Mouse (Mus musculus) MEL (cell line): Measurements from ENCODE around the gene Dram1. TPM values are rescaled to one million over a fixed set of nuclear protein-coding genes. Genes with fewer than 3 reads are reported as not detected.
A peak's percentile ranks its signal among the peaks of the same experiment; 100 is the strongest.

Source experiments
- DNase-seq: peaks from one replicate; pipeline ENCODE4 v3.0.0; 2011; ENCODE audit warnings: low read depth, low spot score
- H3K27ac ChIP-seq: 2 replicates; pipeline ENCODE4 v1.5.1; 2012; ENCODE audit warnings: low read depth, mild to moderate bottlenecking, control low read depth, low read length, moderate library complexity; ENCODE audit not compliant: control insufficient read depth
- H3K27me3 ChIP-seq, 2 experiments: fragments of 150-350 bp in 1 of 2; sonication (generic) in 1 of 2; 2 replicates each; pipeline ENCODE4 v1.6.1; 2012; ENCODE audit warnings: low read length in 2 of 2, mild to moderate bottlenecking in 2 of 2, improper control_type of control experiment in 1 of 2, moderate library complexity in 1 of 2; ENCODE audit not compliant: insufficient read depth in 2 of 2, control insufficient read depth in 1 of 2
- H3K36me3 ChIP-seq, 2 experiments: 2 replicates each; pipeline ENCODE4 v1.6.1; 2012 to 2014; ENCODE audit warnings: low read length in 2 of 2, improper control_type of control experiment in 1 of 2, inconsistent platforms in 1 of 2, mild to moderate bottlenecking in 1 of 2; ENCODE audit not compliant: insufficient read depth in 2 of 2, control insufficient read depth in 1 of 2
- H3K4me1 ChIP-seq, 2 experiments: fragments of 150-350 bp in 1 of 2; sonication (generic) in 1 of 2; 2 replicates each; pipeline ENCODE4 v1.6.1; 2012; ENCODE audit warnings: low read length in 2 of 2, improper control_type of control experiment in 1 of 2, mild to moderate bottlenecking in 1 of 2; ENCODE audit not compliant: insufficient read depth in 2 of 2, control insufficient read depth in 1 of 2
- H3K4me3 ChIP-seq, 2 experiments: fragments of 150-350 bp in 1 of 2; sonication (generic) in 1 of 2; 2 replicates each; pipeline ENCODE4 v1.5.1; 2012; ENCODE audit warnings: low read depth in 2 of 2, low read length in 2 of 2, mild to moderate bottlenecking in 2 of 2, moderate library complexity in 2 of 2, control low read depth in 1 of 2, improper control_type of control experiment in 1 of 2; ENCODE audit not compliant: control insufficient read depth in 1 of 2, insufficient read depth in 1 of 2
- H3K79me2 ChIP-seq: 2 replicates; pipeline ENCODE4 v1.6.1; 2012; ENCODE audit warnings: mild to moderate bottlenecking, low read length, moderate library complexity; ENCODE audit not compliant: control insufficient read depth, poor library complexity, insufficient read depth
- H3K9ac ChIP-seq: 2 replicates; pipeline ENCODE4 v1.6.1; 2012; ENCODE audit warnings: low read depth, mild to moderate bottlenecking, control low read depth, low read length, moderate library complexity; ENCODE audit not compliant: control insufficient read depth, poor library complexity, severe bottlenecking
- H3K9me3 ChIP-seq: fragments of 150-350 bp; sonication (generic); replicated peaks from 2 replicates; pipeline ENCODE4 v1.6.1; 2012; ENCODE audit warnings: mild to moderate bottlenecking, low read length, improper control_type of control experiment, moderate library complexity; ENCODE audit not compliant: insufficient read depth
- BHLHE40 ChIP-seq: IDR thresholded peaks from 2 replicates; pipeline ENCODE4 v1.6.1; 2012; ENCODE audit warnings: low read depth, mild to moderate bottlenecking, inconsistent platforms, low read length, improper control_type of control experiment, borderline replicate concordance
- CHD2 ChIP-seq: IDR thresholded peaks from 2 replicates; pipeline ENCODE4 v1.6.1; 2011; ENCODE audit warnings: low read length, improper control_type of control experiment
- CTCF ChIP-seq, 3 experiments: IDR thresholded peaks in 2 of 3; conservative IDR thresholded peaks in 1 of 3; 2 replicates each; pipeline ENCODE4 v1.5.1; 2011 to 2012; ENCODE audit warnings: low read length in 3 of 3, low read depth in 2 of 3, mild to moderate bottlenecking in 2 of 3, improper control_type of control experiment in 1 of 3, inconsistent platforms in 1 of 3, mixed read lengths in 1 of 3, moderate library complexity in 1 of 3; ENCODE audit not compliant: control insufficient read depth in 1 of 3, insufficient read depth in 1 of 3, poor library complexity in 1 of 3, severe bottlenecking in 1 of 3
- E2F4 ChIP-seq: IDR thresholded peaks from 2 replicates; pipeline ENCODE4 v1.6.1; 2011; ENCODE audit warnings: low read depth, low read length, improper control_type of control experiment, borderline replicate concordance
- EP300 ChIP-seq, 2 experiments: IDR thresholded peaks; 2 replicates each; pipeline ENCODE4 v1.6.1; 2011; ENCODE audit warnings: improper control_type of control experiment in 2 of 2, low read length in 2 of 2, low read depth in 1 of 2, mild to moderate bottlenecking in 1 of 2
- ETS1 ChIP-seq: IDR thresholded peaks from 2 replicates; pipeline ENCODE4 v1.6.1; 2012; ENCODE audit warnings: low read depth, mild to moderate bottlenecking, inconsistent platforms, low read length, improper control_type of control experiment, moderate library complexity
- GATA1 ChIP-seq: IDR thresholded peaks from 2 replicates; pipeline ENCODE4 v1.6.1; 2011; ENCODE audit warnings: low read depth, low read length, improper control_type of control experiment
- HCFC1 ChIP-seq: IDR thresholded peaks from 2 replicates; pipeline ENCODE4 v1.6.1; 2012; ENCODE audit warnings: low read depth, mild to moderate bottlenecking, inconsistent platforms, low read length, improper control_type of control experiment, moderate library complexity
- JUND ChIP-seq: IDR thresholded peaks from 2 replicates; pipeline ENCODE4 v1.6.1; 2011; ENCODE audit warnings: low read depth, mild to moderate bottlenecking, improper control_type of control experiment, low read length
- KAT2A ChIP-seq: conservative IDR thresholded peaks from 2 replicates; pipeline ENCODE4 v1.6.1; 2012; ENCODE audit warnings: low read depth, low read length, improper control_type of control experiment, inconsistent platforms
- MAZ ChIP-seq: IDR thresholded peaks from 2 replicates; pipeline ENCODE4 v1.6.1; 2012; ENCODE audit warnings: low read depth, mild to moderate bottlenecking, inconsistent platforms, low read length, improper control_type of control experiment
- MEF2A ChIP-seq: IDR thresholded peaks from 2 replicates; pipeline ENCODE4 v1.6.1; 2014; ENCODE audit warnings: low read depth, mild to moderate bottlenecking, inconsistent platforms, low read length, improper control_type of control experiment; ENCODE audit not compliant: poor library complexity, insufficient replicate concordance, severe bottlenecking; ENCODE audit errors: extremely low read depth
- NELFE ChIP-seq: IDR thresholded peaks from 2 replicates; pipeline ENCODE4 v1.6.1; 2011; ENCODE audit warnings: low read depth, low read length, improper control_type of control experiment
- NRF1 ChIP-seq: IDR thresholded peaks from 2 replicates; pipeline ENCODE4 v1.6.1; 2014; ENCODE audit warnings: low read depth, mild to moderate bottlenecking, inconsistent platforms, low read length, improper control_type of control experiment, moderate library complexity; ENCODE audit not compliant: poor library complexity, insufficient read depth, severe bottlenecking
- POLR2A ChIP-seq, 2 experiments: IDR thresholded peaks; 2 replicates each; pipeline ENCODE4 v1.6.1; 2011 to 2012; ENCODE audit warnings: low read length in 2 of 2, mild to moderate bottlenecking in 2 of 2, control low read depth in 1 of 2, improper control_type of control experiment in 1 of 2, low read depth in 1 of 2, moderate library complexity in 1 of 2; ENCODE audit not compliant: control insufficient read depth in 1 of 2, insufficient read depth in 1 of 2, poor library complexity in 1 of 2
- POLR2AphosphoS2 ChIP-seq: IDR thresholded peaks from 2 replicates; pipeline ENCODE4 v1.6.1; 2011; ENCODE audit warnings: low read length, improper control_type of control experiment
- POLR2AphosphoS5 ChIP-seq: IDR thresholded peaks from 2 replicates; pipeline ENCODE4 v1.6.1; 2012; ENCODE audit warnings: low read depth, borderline replicate concordance, mild to moderate bottlenecking, inconsistent platforms, low read length, moderate library complexity, mixed read lengths
- SIN3A ChIP-seq: IDR thresholded peaks from 2 replicates; pipeline ENCODE4 v1.6.1; 2012; ENCODE audit warnings: low read length, improper control_type of control experiment, inconsistent platforms
- SMC3 ChIP-seq: IDR thresholded peaks from 2 replicates; pipeline ENCODE4 v1.6.1; 2011; ENCODE audit warnings: low read depth, low read length, improper control_type of control experiment
- TAL1 ChIP-seq: IDR thresholded peaks from 2 replicates; pipeline ENCODE4 v1.6.1; 2012; ENCODE audit warnings: mild to moderate bottlenecking, inconsistent platforms, low read length, moderate library complexity, mixed read lengths
- TBP ChIP-seq: IDR thresholded peaks from 2 replicates; pipeline ENCODE4 v1.8.0; 2011; ENCODE audit warnings: low read depth, low read length, improper control_type of control experiment
- TCF12 ChIP-seq: IDR thresholded peaks from 2 replicates; pipeline ENCODE4 v1.6.1; 2014; ENCODE audit warnings: low read depth, mild to moderate bottlenecking, inconsistent platforms, low read length, improper control_type of control experiment, moderate library complexity
- UBTF ChIP-seq: IDR thresholded peaks from 2 replicates; pipeline ENCODE4 v1.6.1; 2012; ENCODE audit warnings: low read depth, mild to moderate bottlenecking, inconsistent platforms, low read length, improper control_type of control experiment, moderate library complexity, borderline replicate concordance; ENCODE audit not compliant: insufficient read depth
- USF2 ChIP-seq, 2 experiments: IDR thresholded peaks; 2 replicates each; pipeline ENCODE4 v1.6.1; 2011 to 2012; ENCODE audit warnings: improper control_type of control experiment in 2 of 2, low read length in 2 of 2, borderline replicate concordance in 1 of 2, inconsistent platforms in 1 of 2, low read depth in 1 of 2, mild to moderate bottlenecking in 1 of 2; ENCODE audit not compliant: insufficient read depth in 1 of 2
- ZKSCAN1 ChIP-seq: IDR thresholded peaks from 2 replicates; pipeline ENCODE4 v1.6.1; 2012; ENCODE audit warnings: low read depth, mild to moderate bottlenecking, inconsistent platforms, low read length, improper control_type of control experiment, moderate library complexity
- ZNF384 ChIP-seq: IDR thresholded peaks from 2 replicates; pipeline ENCODE4 v1.6.1; 2012; ENCODE audit warnings: low read depth, mild to moderate bottlenecking, inconsistent platforms, low read length, improper control_type of control experiment
- polyA plus RNA-seq, 2 experiments: library from polyadenylated mRNA; stranded (reverse) in 1 of 2; unstranded in 1 of 2; fragments of >175 nt in 1 of 2; fragments of >200 nt in 1 of 2; gene quantifications; 2 replicates each; pipeline versions ENCODE4 v1.2.1 to v1.2.4; 2012; ENCODE audit warnings: low replicate concordance in 2 of 2, low read depth in 1 of 2; ENCODE audit not compliant: insufficient read length in 2 of 2, insufficient read depth in 1 of 2, missing spikeins in 1 of 2
- total RNA-seq: library from RNA; depleted of rRNA; stranded (reverse); fragments of 300-350 nt; gene quantifications from 2 replicates; pipeline ENCODE4 v1.2.3, GENCODE M21; 2012

The Dram1 gene
- total and polyA plus RNA-seq, 3 experiments: 0.17 TPM; not detected in 2

- peak in 1 of 2 experiments; percentile 52; a peak in 1 of 4 replicates for TF ChIP-seq USF2 (IDR thresholded peaks at IDR 0.05; ENCODE audit: borderline replicate concordance in 1 of 2, insufficient read depth in 1 of 2, low read depth in 1 of 2, low read length in 2 of 2)
- TF ChIP-seq HCFC1: peak; percentile 51
- TF ChIP-seq GATA1: peak; percentile 75
- peak; percentile 45; the same call in 1 of the 2 replicates for TF ChIP-seq NELFE
- 0 out of 2 replicates have a peak, but pooled peaks have one; percentile 44 for TF ChIP-seq POLR2AphosphoS2
- peak; percentile 57 for TF ChIP-seq TBP
- TF ChIP-seq CTCF (IDR thresholded peaks at IDR 0.05 in 2 of 3, conservative IDR thresholded peaks at IDR 0.05 in 1 of 3; ENCODE audit: control insufficient read depth in 1 of 3, insufficient read depth in 1 of 3, low read depth in 2 of 3, low read length in 3 of 3, poor library complexity in 1 of 3, severe bottlenecking in 1 of 3): no peak
- peak in 1 of 2 experiments; percentile 58; a peak in 1 of 4 replicates for TF ChIP-seq POLR2A (IDR thresholded peaks at IDR 0.05; ENCODE audit: control insufficient read depth in 1 of 2, insufficient read depth in 1 of 2, low read depth in 1 of 2, low read length in 2 of 2, poor library complexity in 1 of 2)
- no peak for TF ChIP-seq CHD2
- TF ChIP-seq ZNF384: no peak
- no peak for TF ChIP-seq UBTF
Observed at GRCm38 (mm10) chr10:88380002-88380401, 1.1 kb upstream of the Dram1 start (continued).

- Histone ChIP-seq H3K27me3 (no peaks in the 10 kb centered on the region), H3K36me3 (peaks cover 0 to 26% of the 10 kb centered on the region in 2 experiments; a peak in 2 of 4 replicates), H3K27ac (no peak overlapping the region), H3K79me2 (peaks cover 28% of the 10 kb centered on the region)
- DNase-seq: peak; percentile 18
- TF ChIP-seq POLR2AphosphoS5: no peak
- no peak for TF ChIP-seq POLR2A (IDR thresholded peaks at IDR 0.05; ENCODE audit: control insufficient read depth in 1 of 2, insufficient read depth in 1 of 2, low read depth in 1 of 2, low read length in 2 of 2, poor library complexity in 1 of 2)
- TF ChIP-seq ZKSCAN1: no peak
- TF ChIP-seq BHLHE40: no peak
- no peak for TF ChIP-seq KAT2A
- no peak for TF ChIP-seq SMC3
- TF ChIP-seq HCFC1: no peak
- no peak for TF ChIP-seq EP300 (IDR thresholded peaks at IDR 0.05; ENCODE audit: low read depth in 1 of 2, low read length in 2 of 2)
- TF ChIP-seq, all 39 proteins: peak for 0
- Histone ChIP-seq H3K9me3 (no peaks in the 10 kb centered on the region), H3K4me3 (peak overlapping the region in 1 of 2 experiments; percentile 5; a peak in 1 of 4 replicates), H3K4me1 (peaks cover 5 to 23% of the 10 kb centered on the region in 2 experiments), H3K9ac (no peak overlapping the region)
Observed at GRCm38 (mm10) chr10:88377666-88378065, 1.2 kb downstream of the Dram1 start.

GRCm38 (mm10) chr10:88376770-88377169, 2.1 kb downstream of the Dram1 start:
- Histone ChIP-seq H3K4me3 (peak overlapping the region; percentile 49 to 66), H3K27me3 (no peaks in the 10 kb centered on the region), H3K9ac (peak overlapping the region; percentile 56), H3K27ac (no peak overlapping the region), H3K79me2 (peaks cover 21% of the 10 kb centered on the region), H3K4me1 (peaks cover 2 to 17% of the 10 kb centered on the region in 2 experiments), H3K36me3 (peaks cover 0 to 18% of the 10 kb centered on the region in 2 experiments; a peak in 2 of 4 replicates), H3K9me3 (no peaks in the 10 kb centered on the region)
- peak; percentile 93 for DNase-seq
- TF ChIP-seq MAZ (no peak), TAL1 (no peak), ETS1 (no peak), BHLHE40 (no peak), SIN3A (peak; percentile 47; the same call in 1 of the 2 replicates), E2F4 (no peak), GATA1 (no peak), HCFC1 (no peak), MEF2A (no peak), KAT2A (no peak), JUND (no peak), SMC3 (peak; percentile 72), CTCF (IDR thresholded peaks at IDR 0.05 in 2 of 3, conservative IDR thresholded peaks at IDR 0.05 in 1 of 3; ENCODE audit: control insufficient read depth in 1 of 3, insufficient read depth in 1 of 3, low read depth in 2 of 3, low read length in 3 of 3, poor library complexity in 1 of 3, severe bottlenecking in 1 of 3) (peak; percentile 82 to 93 (median 90)), NRF1 (no peak), TCF12 (no peak), NELFE (no peak), ZKSCAN1 (no peak)
